Mouse (Mus musculus) MN1 (cell line): Measurements from ENCODE around the gene Khdc1b.
"Not testable (repeated sequence)": the region's sequence is repeated elsewhere in the genome, so short reads cannot be mapped to it uniquely, and the experiment has no call there.

Experiments
- DNase-seq: peaks from one replicate; pipeline ENCODE4 v3.0.0-alpha.2; 2016; ENCODE audit warnings: low spot score

Gene Khdc1b

GRCm38 (mm10) chr1:21383256-21383655 lies at the start of gene Khdc1b:
TSS of gene Khdc1b (plus strand) at chr1:21383556.
- DNase-seq, result no peak

- no peak for DNase-seq
Measured at GRCm38 (mm10) chr1:21335836-21336235, 47.5 kb upstream of the Khdc1b start.

GRCm38 (mm10) chr1:21340745-21341144 lies 42.6 kb upstream of the Khdc1b start:
- DNase-seq, result no peak

GRCm38 (mm10) chr1:21344253-21344652 lies 39.1 kb upstream of the Khdc1b start:
- no peak for DNase-seq

GRCm38 (mm10) chr1:21344752-21345151 lies 38.6 kb upstream of the Khdc1b start:
- DNase-seq, result not testable (repeated sequence)

- DNase-seq, result no peak
Measured at GRCm38 (mm10) chr1:21349341-21349740, 34.0 kb upstream of the Khdc1b start, which contains the start of gene Khdc1a. TSS of gene Khdc1a (plus strand) at chr1:21349641.

- DNase-seq, result not testable (repeated sequence)
Measured at GRCm38 (mm10) chr1:21368031-21368430, 15.3 kb upstream of the Khdc1b start, which contains the start of gene Khdc1c. TSS of gene Khdc1c (plus strand) at chr1:21368331.

GRCm38 (mm10) chr1:21391138-21391671 lies 7.8 kb downstream of the Khdc1b start:
- DNase-seq, result no peak

GRCm38 (mm10) chr1:21402804-21403203 lies 19.4 kb downstream of the Khdc1b start:
- DNase-seq, result no peak

GRCm38 (mm10) chr1:21407266-21407665 lies 23.9 kb downstream of the Khdc1b start:
- DNase-seq, result no peak

- DNase-seq, result peak; percentile 29
Measured at GRCm38 (mm10) chr1:21411331-21412196, 28.2 kb downstream of the Khdc1b start.

- no peak for DNase-seq
Measured at GRCm38 (mm10) chr1:21412197-21412555, 28.8 kb downstream of the Khdc1b start.

- no peak for DNase-seq
Measured at GRCm38 (mm10) chr1:21419370-21419769, 36.0 kb downstream of the Khdc1b start.

GRCm38 (mm10) chr1:21425654-21426053 lies 42.3 kb downstream of the Khdc1b start:
- DNase-seq, result no peak

GRCm38 (mm10) chr1:21428079-21428478 lies 44.7 kb downstream of the Khdc1b start:
- no peak for DNase-seq

- DNase-seq, result no peak
Measured at GRCm38 (mm10) chr1:21431666-21432065, 48.3 kb downstream of the Khdc1b start.

- DNase-seq, result no peak
Measured at GRCm38 (mm10) chr1:21434853-21435252, 51.5 kb downstream of the Khdc1b start.
